Mouse (Mus musculus) heart, postnatal 0 days (tissue): ENCODE measurements at regions not wholly inside any gene's neighbourhood (a gene's known extent, or its start where the extent isn't known, plus 50 kb on each side); places are given as distances from the start of the nearest gene placed in this dataset.

ENCODE experiments used
- CTCF ChIP-seq: IDR thresholded peaks from 2 replicates; pipeline ENCODE4 v1.5.1; 2016; ENCODE audit warnings: antibody characterized with exemption, control low read depth, low read depth
- EP300 ChIP-seq: IDR thresholded peaks from 2 replicates; pipeline ENCODE4 v1.6.1; 2016; ENCODE audit warnings: antibody characterized with exemption, low read depth

GRCm38 (mm10) chr5:134009843-134010242 lies 89.7 kb upstream of the Castor2 start:
- TF ChIP-seq EP300 (no peak), CTCF (no peak)
